Mouse (Mus musculus): Measurements from ENCODE around the gene Pet117.

DNA sequence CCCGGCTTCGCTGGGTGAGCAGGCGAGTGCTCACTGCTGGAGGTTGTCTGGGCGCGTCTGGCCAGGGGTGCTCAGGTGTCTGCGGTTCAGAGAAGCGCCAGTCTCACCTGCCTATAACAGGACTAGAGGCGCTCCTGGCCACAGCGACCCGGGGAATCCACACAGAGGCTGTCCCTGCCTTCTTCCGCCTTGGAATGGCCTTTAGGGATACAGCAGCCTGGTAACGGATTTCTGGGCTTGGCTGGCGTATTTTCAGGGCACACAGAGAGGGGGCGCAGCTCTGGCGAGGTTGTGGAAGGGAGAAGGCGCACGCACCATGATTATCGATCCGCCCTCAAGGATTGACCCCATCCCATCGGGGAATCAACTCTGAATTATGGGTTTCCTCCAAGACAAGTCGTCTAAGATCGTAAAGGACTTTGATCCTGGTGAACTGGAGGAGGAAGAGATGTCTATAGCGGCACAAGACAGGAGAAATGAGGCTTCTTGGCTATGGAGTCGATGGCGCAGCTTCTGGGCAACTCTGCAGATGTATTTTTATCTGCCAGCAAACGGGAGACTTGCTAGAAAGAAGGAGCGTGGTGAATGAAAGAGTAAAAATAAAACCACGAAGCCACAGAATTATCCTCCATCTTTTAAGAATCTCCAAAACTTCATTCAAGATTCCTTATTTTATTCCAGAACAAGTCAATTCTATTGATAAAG is 35.5 kb upstream of the Pet117 start:
- no peak for TF ChIP-seq TCF12 (IDR thresholded peaks at IDR 0.05; ENCODE audit: low read depth, low read length)
- no peak for TF ChIP-seq BHLHE40 (IDR thresholded peaks at IDR 0.05; ENCODE audit: low read depth, low read length)
- no peak for TF ChIP-seq POLR2A (IDR thresholded peaks at IDR 0.05; ENCODE audit: low read depth, low read length)
- no peak for TF ChIP-seq CTCF (conservative IDR thresholded peaks at IDR 0.05 in 1 of 2, IDR thresholded peaks at IDR 0.05 in 1 of 2; ENCODE audit: low read depth in 2 of 2, low read length in 2 of 2)
- no peak for TF ChIP-seq MAZ (IDR thresholded peaks at IDR 0.05; ENCODE audit: low read depth, low read length)
- TF ChIP-seq ETS1 (conservative IDR thresholded peaks at IDR 0.05; ENCODE audit: low read depth, low read length): no peak
- TF ChIP-seq USF2 (conservative IDR thresholded peaks at IDR 0.05; ENCODE audit: low read depth, low read length): no peak
- no peak for TF ChIP-seq MAX (IDR thresholded peaks at IDR 0.05; ENCODE audit: low read length)
- TF ChIP-seq GABPA (IDR thresholded peaks at IDR 0.05; ENCODE audit: insufficient replicate concordance, low read depth, low read length): no peak
